Mouse (Mus musculus) embryonic facial prominence, embryonic 10.5 days (tissue): ENCODE measurements at regions not wholly inside any gene's neighbourhood (a gene's known extent, or its start where the extent isn't known, plus 50 kb on each side); places are given as distances from the start of the nearest gene placed in this dataset.

Experiments used
- DNase-seq: peaks from one replicate; pipeline ENCODE4 v3.0.0-alpha.2; 2017; ENCODE audit warnings: low spot score
- H3K27ac ChIP-seq: fragments of 300-500 bp; sonication (generic); replicated peaks from 2 replicates; pipeline ENCODE4 v1.5.1; 2016; ENCODE audit warnings: mild to moderate bottlenecking
- H3K27me3 ChIP-seq: fragments of 300-500 bp; sonication (generic); replicated peaks from 2 replicates; pipeline ENCODE4 v1.6.1; 2016; ENCODE audit warnings: low read depth, mild to moderate bottlenecking; ENCODE audit not compliant: poor library complexity, severe bottlenecking
- H3K36me3 ChIP-seq: fragments of 300-500 bp; sonication (generic); replicated peaks from 2 replicates; pipeline ENCODE4 v1.6.1; 2016; ENCODE audit warnings: mild to moderate bottlenecking, moderate library complexity
- H3K4me1 ChIP-seq: fragments of 300-500 bp; sonication (generic); 2 replicates; pipeline ENCODE4 v1.6.1; 2016
- H3K4me3 ChIP-seq: fragments of 300-500 bp; sonication (generic); 2 replicates; pipeline ENCODE4 v1.5.1; 2016; ENCODE audit warnings: mild to moderate bottlenecking, moderate library complexity
- H3K9me3 ChIP-seq: fragments of 300-500 bp; sonication (generic); 2 replicates; pipeline ENCODE4 v1.6.1; 2016; ENCODE audit warnings: mild to moderate bottlenecking
- WGBS: fragments of 180-500 bp; shearing (Covaris S2); methylation state at CpG from one replicate; pipeline ENCODE4 v1.1.7; 2016; 5-methylcytosine and 5-hydroxymethylcytosine counted together

DNA sequence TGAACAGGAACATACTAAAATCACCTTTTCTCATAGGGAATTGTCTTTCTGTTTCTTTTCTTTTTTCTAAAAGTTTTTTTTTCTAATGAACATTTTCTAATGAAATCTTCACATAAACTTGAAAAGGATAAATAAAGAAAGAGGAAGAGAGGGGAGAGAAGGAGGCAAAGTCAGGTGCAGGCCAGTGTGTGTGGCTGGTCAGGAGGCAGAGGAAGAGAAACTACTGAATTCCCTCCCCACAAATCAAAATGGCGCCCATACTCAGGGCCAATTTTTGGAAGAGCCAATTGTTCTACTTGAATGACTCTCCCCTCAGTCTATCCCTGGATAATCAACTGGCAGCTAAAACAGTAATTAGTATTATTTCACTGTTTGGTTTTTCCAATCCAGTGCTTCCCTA, 152.0 kb downstream of the Cdc5l start:
- Histone ChIP-seq H3K4me1 (peaks cover 18% of the 10 kb centered on the region), H3K4me3 (no peak overlapping the region), H3K27ac (no peak overlapping the region), H3K9me3 (no peaks in the 10 kb centered on the region), H3K36me3 (no peaks in the 10 kb centered on the region), H3K27me3 (0 out of 2 replicates have a peak, but pooled peaks cover 5% of the 10 kb centered on the region)
- no peak for DNase-seq
- 85% methylated on average over 1 of the region's 1 CpGs for WGBS

DNA sequence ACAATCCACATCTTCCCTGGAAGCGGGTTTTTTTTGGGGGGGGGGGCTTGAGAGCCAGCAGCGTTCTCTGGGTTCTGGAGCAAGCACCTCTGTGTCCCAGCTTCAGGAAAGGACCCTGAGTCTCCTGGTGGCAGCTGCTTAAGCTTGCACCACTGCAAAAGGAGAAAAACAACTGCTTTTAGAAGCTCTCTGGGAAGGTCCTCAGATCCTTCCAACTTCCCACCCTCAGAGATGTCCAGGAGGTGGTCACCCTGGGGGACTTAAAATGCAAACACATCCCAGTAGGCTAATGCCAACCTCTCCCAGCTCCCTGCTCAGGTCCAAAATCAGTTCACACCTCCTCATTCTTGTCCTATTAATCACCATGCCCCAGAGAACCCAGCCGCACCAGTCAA, 153.7 kb downstream of the Cdc5l start:
- Histone ChIP-seq H3K4me1 (peaks cover 18% of the 10 kb centered on the region), H3K27ac (peak overlapping the region; percentile 59)

DNA sequence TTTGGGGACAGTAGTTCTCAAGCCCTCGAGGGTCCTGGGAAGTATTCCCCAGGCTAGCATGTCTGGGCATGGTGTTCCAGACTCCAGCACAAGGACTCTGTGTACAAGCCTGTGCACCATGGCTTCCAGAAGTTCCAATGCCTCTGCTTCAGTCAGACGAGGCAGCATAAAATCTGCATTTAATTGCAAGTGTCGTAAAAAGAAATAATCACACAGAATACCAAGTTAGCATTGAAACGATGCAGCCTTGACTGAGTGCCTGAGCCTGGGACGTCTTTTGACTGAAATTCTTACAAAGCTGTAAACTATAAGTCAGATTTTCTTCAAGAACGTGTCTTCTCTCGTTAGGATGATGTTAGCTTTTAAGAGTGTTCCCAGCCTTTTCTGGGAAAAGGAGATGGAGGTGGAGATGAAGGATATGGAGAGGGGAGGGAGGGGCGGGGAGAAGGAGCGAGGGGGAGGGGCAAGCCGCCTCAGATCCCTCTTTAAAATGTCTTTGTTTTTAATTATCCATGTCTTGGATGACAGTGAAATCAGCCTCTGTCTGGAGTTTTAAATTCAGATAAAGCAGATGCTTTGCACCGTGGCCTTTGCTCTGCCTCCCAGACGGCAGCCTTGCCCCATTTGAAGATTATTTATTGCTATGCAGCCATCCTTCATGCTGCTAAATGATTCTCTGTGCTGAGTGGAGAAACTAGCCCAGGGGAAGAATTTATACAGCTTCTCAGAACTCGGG, 154.3 kb downstream of the Cdc5l start:
- DNase-seq: peak; percentile 36
- WGBS: 49% methylated on average over 13 of the region's 13 CpGs
- H3K27ac ChIP-seq: peak overlapping the region; percentile 59
- H3K9me3 ChIP-seq: no peaks in the 10 kb centered on the region
- no peaks in the 10 kb centered on the region for H3K36me3 ChIP-seq
- no peak overlapping the region for H3K4me3 ChIP-seq
- H3K4me1 ChIP-seq: peaks cover 18% of the 10 kb centered on the region
- 0 out of 2 replicates have a peak, but pooled peaks cover 5% of the 10 kb centered on the region for H3K27me3 ChIP-seq

More for the DNA sequence above, 153.7 kb downstream of the Cdc5l start:
- WGBS: 42% methylated on average over 3 of the region's 3 CpGs
- no peak for DNase-seq
- H3K4me3 ChIP-seq: no peak overlapping the region
- H3K9me3 ChIP-seq: no peaks in the 10 kb centered on the region
- H3K36me3 ChIP-seq: no peaks in the 10 kb centered on the region
- H3K27me3 ChIP-seq: 0 out of 2 replicates have a peak, but pooled peaks cover 5% of the 10 kb centered on the region

DNA sequence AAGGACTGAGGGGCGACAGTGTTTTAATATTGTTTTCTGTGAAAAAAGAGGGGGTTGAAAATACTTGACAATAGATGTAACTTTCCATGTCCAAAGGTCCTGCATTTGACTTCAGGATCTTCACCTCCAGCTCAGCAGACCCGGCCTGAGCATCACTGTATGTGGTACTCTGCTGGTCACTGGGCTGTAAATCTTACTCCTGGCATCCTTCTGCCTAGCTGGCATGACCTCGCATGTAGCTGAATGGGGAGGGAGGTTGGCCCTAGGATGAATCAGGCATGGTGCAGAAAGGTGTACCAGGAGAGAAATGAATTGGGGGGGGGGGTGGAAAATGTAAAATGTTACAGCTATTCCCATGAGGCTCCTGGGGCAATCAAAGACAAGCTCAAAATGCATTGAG, 156.0 kb downstream of the Cdc5l start:
- no peak overlapping the region for H3K27ac ChIP-seq

GRCm38 (mm10) chr17:45276686-45277405, 156.7 kb downstream of the Cdc5l start:
- no peaks in the 10 kb centered on the region for H3K9me3 ChIP-seq
- 82% methylated on average over 12 of the region's 12 CpGs for WGBS
- peaks cover 18% of the 10 kb centered on the region for H3K4me1 ChIP-seq
- DNase-seq: no peak
- no peaks in the 10 kb centered on the region for H3K36me3 ChIP-seq
- no peak overlapping the region for H3K4me3 ChIP-seq
- H3K27ac ChIP-seq: no peak overlapping the region
- H3K27me3 ChIP-seq: 0 out of 2 replicates have a peak, but pooled peaks cover 5% of the 10 kb centered on the region

More for the DNA sequence above, 156.0 kb downstream of the Cdc5l start:
- H3K4me3 ChIP-seq: no peak overlapping the region
- H3K9me3 ChIP-seq: no peaks in the 10 kb centered on the region
- no peaks in the 10 kb centered on the region for H3K36me3 ChIP-seq
- 86% methylated on average over 3 of the region's 3 CpGs for WGBS
- 0 out of 2 replicates have a peak, but pooled peaks cover 5% of the 10 kb centered on the region for H3K27me3 ChIP-seq
- peaks cover 18% of the 10 kb centered on the region for H3K4me1 ChIP-seq
- no peak for DNase-seq

- 70% methylated on average over 4 of the region's 4 CpGs for WGBS
- Histone ChIP-seq H3K36me3 (no peaks in the 10 kb centered on the region), H3K27me3 (0 out of 2 replicates have a peak, but pooled peaks cover 5% of the 10 kb centered on the region), H3K4me1 (peaks cover 13% of the 10 kb centered on the region), H3K27ac (no peak overlapping the region), H3K9me3 (0 out of 2 replicates have a peak, but pooled peaks cover 3% of the 10 kb centered on the region), H3K4me3 (no peak overlapping the region)
- DNase-seq: peak; percentile 36
These were observed 158.6 kb downstream of the Cdc5l start for GRCm38 (mm10) chr17:45274894-45275293.

DNA sequence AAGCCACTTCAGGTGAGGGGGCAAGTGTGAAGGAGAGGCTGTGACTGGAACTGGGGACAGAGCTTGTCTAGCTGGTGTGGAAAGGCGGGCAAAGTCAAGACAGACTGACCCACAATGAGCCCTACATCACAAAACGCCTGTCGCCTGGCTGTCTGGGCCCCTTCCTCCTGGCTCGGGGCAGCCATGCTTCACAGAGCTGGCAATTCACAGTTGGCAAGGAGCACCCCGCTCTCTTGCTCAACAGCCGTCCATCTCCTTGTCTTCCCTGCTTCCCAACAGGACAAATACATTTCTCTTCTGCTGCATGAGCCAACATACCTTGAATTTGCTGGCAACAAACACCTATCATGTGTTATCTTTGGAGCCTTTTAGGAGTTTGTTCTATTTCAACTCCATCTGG, 166.8 kb downstream of the Cdc5l start:
- Histone ChIP-seq H3K36me3 (no peaks in the 10 kb centered on the region), H3K4me1 (peaks cover 5% of the 10 kb centered on the region), H3K4me3 (no peak overlapping the region), H3K27me3 (peaks cover 6% of the 10 kb centered on the region; the same call in 1 of the 2 replicates), H3K9me3 (0 out of 2 replicates have a peak, but pooled peaks cover 3% of the 10 kb centered on the region), H3K27ac (no peak overlapping the region)
- WGBS: 86% methylated on average over 6 of the region's 6 CpGs
- DNase-seq: no peak

- 87% methylated on average over 7 of the region's 7 CpGs for WGBS
- no peak overlapping the region for H3K27ac ChIP-seq
- no peak for DNase-seq
- H3K9me3 ChIP-seq: no peaks in the 10 kb centered on the region
- peaks cover 5% of the 10 kb centered on the region for H3K4me1 ChIP-seq
- peaks cover 6% of the 10 kb centered on the region; the same call in 1 of the 2 replicates for H3K27me3 ChIP-seq
- no peaks in the 10 kb centered on the region for H3K36me3 ChIP-seq
- no peak overlapping the region for H3K4me3 ChIP-seq
These were observed 167.9 kb downstream of the Cdc5l start for GRCm38 (mm10) chr17:45265587-45265986.

- H3K27ac ChIP-seq: no peak overlapping the region
- no peak overlapping the region for H3K4me3 ChIP-seq
- peaks cover 6% of the 10 kb centered on the region; the same call in 1 of the 2 replicates for H3K27me3 ChIP-seq
- no peaks in the 10 kb centered on the region for H3K36me3 ChIP-seq
- peaks cover 5% of the 10 kb centered on the region for H3K4me1 ChIP-seq
- DNase-seq: no peak
- H3K9me3 ChIP-seq: no peaks in the 10 kb centered on the region
- WGBS: 70% methylated on average over 6 of the region's 6 CpGs
These were observed 169.1 kb downstream of the Cdc5l start for GRCm38 (mm10) chr17:45264434-45264833.

DNA sequence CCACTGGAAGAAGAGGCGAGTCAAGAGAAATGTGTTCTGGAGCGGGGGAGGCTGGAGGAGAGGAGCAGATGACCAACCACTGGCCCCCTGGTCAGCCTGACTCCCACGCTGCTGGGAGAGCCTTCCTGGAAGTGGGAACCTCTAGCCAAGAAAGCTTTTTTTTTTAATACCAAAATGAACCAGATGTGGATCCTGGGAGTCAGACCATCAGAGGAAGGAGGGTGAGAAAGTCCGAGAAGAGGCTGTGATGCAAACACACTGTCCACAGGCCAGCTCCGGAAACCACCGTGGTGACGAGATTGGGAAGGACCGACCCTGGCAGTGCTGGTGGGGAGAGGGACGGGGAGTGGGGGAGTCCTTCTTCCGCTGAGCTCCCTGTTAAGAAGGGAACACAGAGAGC, 173.1 kb downstream of the Cdc5l start:
- no peak overlapping the region for H3K4me3 ChIP-seq
- H3K27ac ChIP-seq: no peak overlapping the region
- no peaks in the 10 kb centered on the region for H3K9me3 ChIP-seq
- no peaks in the 10 kb centered on the region for H3K27me3 ChIP-seq
- H3K4me1 ChIP-seq: peaks cover 5% of the 10 kb centered on the region
- H3K36me3 ChIP-seq: no peaks in the 10 kb centered on the region
- DNase-seq: no peak
- WGBS: 87% methylated on average over 10 of the region's 10 CpGs

DNA sequence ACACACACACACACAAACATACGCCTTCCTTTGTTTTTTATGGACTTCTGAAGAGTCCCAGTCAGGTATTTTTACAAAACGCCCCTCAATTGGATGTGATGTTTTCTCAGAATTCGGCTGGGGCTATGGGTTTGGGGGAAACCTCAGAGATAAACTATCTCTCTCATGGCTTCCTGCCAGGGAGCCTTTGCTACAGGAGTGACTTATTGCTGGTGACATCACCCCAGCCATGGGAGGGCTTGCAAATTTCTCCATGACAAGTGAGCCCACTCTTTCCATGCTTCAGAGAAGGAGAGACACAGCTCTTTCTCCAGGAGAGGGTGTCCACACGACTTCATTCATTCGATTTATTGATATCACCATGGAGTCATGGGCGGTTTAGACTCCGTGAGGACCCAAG, 175.5 kb downstream of the Cdc5l start:
- 86% methylated on average over 7 of the region's 7 CpGs for WGBS
- H3K4me1 ChIP-seq: 0 out of 2 replicates have a peak, but pooled peaks cover under 1% of the 10 kb centered on the region
- H3K27ac ChIP-seq: no peak overlapping the region
- no peaks in the 10 kb centered on the region for H3K9me3 ChIP-seq
- no peaks in the 10 kb centered on the region for H3K36me3 ChIP-seq
- no peak for DNase-seq
- no peak overlapping the region for H3K4me3 ChIP-seq
- 0 out of 2 replicates have a peak, but pooled peaks cover 4% of the 10 kb centered on the region for H3K27me3 ChIP-seq

GRCm38 (mm10) chr17:45252593-45253230, 180.8 kb downstream of the Cdc5l start:
- H3K4me3 ChIP-seq: no peak overlapping the region
- H3K27me3 ChIP-seq: 0 out of 2 replicates have a peak, but pooled peaks cover 9% of the 10 kb centered on the region
- H3K9me3 ChIP-seq: no peaks in the 10 kb centered on the region
- H3K4me1 ChIP-seq: peaks cover 26% of the 10 kb centered on the region
- H3K27ac ChIP-seq: no peak overlapping the region
- 76% methylated on average over 15 of the region's 15 CpGs for WGBS
- no peak for DNase-seq
- no peaks in the 10 kb centered on the region for H3K36me3 ChIP-seq
